Mouse (Mus musculus): Measurements from ENCODE around the gene Trpm2. TPM values are rescaled to one million over a fixed set of nuclear protein-coding genes. Genes with fewer than 3 reads are reported as not detected.

Gene Trpm2
- polyA plus RNA-seq, 1 experiment: 0.17 TPM

DNA sequence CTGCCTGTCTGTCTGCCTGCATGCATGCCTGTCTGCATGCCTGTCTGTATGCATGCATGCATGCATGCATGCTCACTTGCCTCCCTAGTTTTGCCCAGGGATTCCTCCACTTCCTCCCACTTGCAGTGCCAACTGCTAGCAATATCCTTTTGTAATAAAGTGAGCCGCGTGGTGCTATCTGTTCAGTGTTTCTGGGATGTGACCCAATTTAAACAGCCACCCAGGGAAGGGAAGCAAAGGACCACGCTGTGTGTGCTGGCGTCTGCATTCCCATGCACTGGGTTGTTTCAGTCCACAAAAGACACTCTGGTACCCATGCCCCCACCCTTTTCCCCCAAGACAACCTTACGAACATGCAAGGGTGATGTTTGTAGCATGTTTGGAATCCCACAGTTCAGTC is 49.4 kb downstream of the Trpm2 start:
- Histone ChIP-seq H3K4me3 (ENCODE audit: control insufficient read depth, low read depth, low read length) (no peak overlapping the region), H3K27ac (ENCODE audit: control insufficient read depth, insufficient read depth, low read depth, low read length) (no peak overlapping the region), H3K4me1 (ENCODE audit: control insufficient read depth, insufficient read depth, low read length) (peaks cover 2% of the 10 kb centered on the region; the same call in 1 of the 2 replicates), H3K36me3 (ENCODE audit: control insufficient read depth, insufficient read depth, low read length) (no peaks in the 10 kb centered on the region), H3K27me3 (ENCODE audit: control insufficient read depth, insufficient read depth, low read length) (no peaks in the 10 kb centered on the region)
- TF ChIP-seq CTCF (IDR thresholded peaks at IDR 0.05; ENCODE audit: control insufficient read depth, insufficient read depth, insufficient replicate concordance, low read depth, low read length): no peak
- no peak for TF ChIP-seq POLR2A (IDR thresholded peaks at IDR 0.05; ENCODE audit: control insufficient read depth, low read depth, low read length)

DNA sequence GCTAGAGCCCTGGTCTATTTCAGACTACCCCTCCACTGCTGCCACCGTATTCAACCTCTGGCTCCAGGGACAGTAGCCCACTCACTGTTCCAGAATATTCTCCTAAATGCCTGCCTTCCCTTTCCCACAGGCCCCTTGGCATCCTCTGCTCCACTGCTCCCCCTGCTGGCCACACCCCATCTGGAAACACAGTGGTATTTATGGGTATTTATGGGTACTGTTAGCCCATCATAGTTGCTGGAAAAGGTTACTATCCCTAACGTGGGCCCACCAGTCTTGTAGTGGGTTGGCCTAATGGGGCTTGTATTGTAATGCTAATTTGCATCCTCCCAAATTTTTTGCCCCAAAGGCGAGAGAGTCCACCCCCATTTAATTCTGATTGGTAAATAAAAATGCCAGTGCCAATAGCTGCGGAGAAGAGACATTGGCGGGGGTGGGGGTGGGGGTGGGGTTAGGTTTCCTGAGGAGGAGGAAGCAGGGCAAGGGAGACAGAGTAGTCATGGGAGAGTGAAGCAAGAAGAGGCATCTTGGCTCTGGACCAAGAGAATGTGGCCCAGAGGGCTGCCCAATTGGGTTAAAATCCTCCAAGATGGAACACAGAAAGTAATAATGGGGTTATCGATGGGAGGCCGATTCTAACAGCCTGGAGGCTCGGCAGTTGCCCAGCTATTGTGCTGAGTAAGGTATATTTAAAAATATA is 53.6 kb downstream of the Trpm2 start:
- no peaks in the 10 kb centered on the region for H3K27me3 ChIP-seq (ENCODE audit: control insufficient read depth, insufficient read depth, low read length)
- TF ChIP-seq CTCF (IDR thresholded peaks at IDR 0.05; ENCODE audit: control insufficient read depth, insufficient read depth, insufficient replicate concordance, low read depth, low read length) (peak; percentile 79; the same call in 1 of the 2 replicates), POLR2A (IDR thresholded peaks at IDR 0.05; ENCODE audit: control insufficient read depth, low read depth, low read length) (no peak)
- no peaks in the 10 kb centered on the region for H3K4me1 ChIP-seq (ENCODE audit: control insufficient read depth, insufficient read depth, low read length)
- H3K36me3 ChIP-seq (ENCODE audit: control insufficient read depth, insufficient read depth, low read length): no peaks in the 10 kb centered on the region
- no peak overlapping the region for H3K4me3 ChIP-seq (ENCODE audit: control insufficient read depth, low read depth, low read length)
- H3K27ac ChIP-seq (ENCODE audit: control insufficient read depth, insufficient read depth, low read depth, low read length): no peak overlapping the region

DNA sequence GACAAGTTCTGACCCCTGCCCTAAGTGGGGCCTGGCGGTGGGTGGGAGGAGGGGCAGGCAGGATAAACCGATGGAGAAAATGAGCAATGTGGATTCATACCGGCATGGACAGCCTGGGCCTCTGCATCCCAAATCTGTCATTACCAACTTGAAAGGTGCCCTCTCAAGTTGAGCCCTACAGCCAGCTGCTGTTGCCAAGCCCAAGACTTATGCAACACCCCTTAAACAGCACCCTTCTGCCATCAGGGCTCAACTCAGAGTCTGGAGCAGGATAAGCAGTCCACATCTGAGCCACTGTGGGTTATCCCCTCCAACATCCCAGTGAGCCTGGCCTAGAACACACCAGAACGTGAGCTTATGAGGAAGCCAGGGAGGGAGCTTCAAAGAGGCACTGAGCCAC is 57.1 kb downstream of the Trpm2 start:
- H3K4me1 ChIP-seq (ENCODE audit: control insufficient read depth, insufficient read depth, low read length): no peaks in the 10 kb centered on the region
- no peak overlapping the region for H3K4me3 ChIP-seq (ENCODE audit: control insufficient read depth, low read depth, low read length)
- H3K27me3 ChIP-seq (ENCODE audit: control insufficient read depth, insufficient read depth, low read length): no peaks in the 10 kb centered on the region
- H3K27ac ChIP-seq (ENCODE audit: control insufficient read depth, insufficient read depth, low read depth, low read length): no peak overlapping the region
- H3K36me3 ChIP-seq (ENCODE audit: control insufficient read depth, insufficient read depth, low read length): no peaks in the 10 kb centered on the region
- TF ChIP-seq POLR2A (IDR thresholded peaks at IDR 0.05; ENCODE audit: control insufficient read depth, low read depth, low read length): no peak
- TF ChIP-seq CTCF (IDR thresholded peaks at IDR 0.05; ENCODE audit: control insufficient read depth, insufficient read depth, insufficient replicate concordance, low read depth, low read length): no peak

DNA sequence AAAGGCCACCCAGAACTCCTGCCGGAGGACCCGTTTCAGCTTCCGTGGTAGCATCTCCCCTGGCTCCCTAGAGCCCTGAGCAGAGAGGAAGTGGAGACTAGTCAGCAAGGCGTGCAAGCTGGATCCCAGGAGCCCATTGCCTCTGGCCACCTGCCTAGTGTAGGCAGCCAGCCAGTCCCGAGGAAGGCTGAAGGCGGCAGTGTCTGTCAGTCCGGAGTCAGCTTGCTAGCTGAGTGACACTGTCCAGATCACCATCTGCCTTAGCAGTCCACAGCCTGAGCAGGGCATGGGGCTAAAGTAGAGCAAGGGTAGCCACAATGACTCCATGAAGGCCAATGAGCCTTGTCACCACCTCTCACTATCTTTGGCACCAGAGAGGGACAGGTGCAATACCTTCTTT is 57.8 kb downstream of the Trpm2 start:
- no peak for TF ChIP-seq CTCF (IDR thresholded peaks at IDR 0.05; ENCODE audit: control insufficient read depth, insufficient read depth, insufficient replicate concordance, low read depth, low read length)
- no peak for TF ChIP-seq POLR2A (IDR thresholded peaks at IDR 0.05; ENCODE audit: control insufficient read depth, low read depth, low read length)
- Histone ChIP-seq H3K36me3 (ENCODE audit: control insufficient read depth, insufficient read depth, low read length) (no peaks in the 10 kb centered on the region), H3K27ac (ENCODE audit: control insufficient read depth, insufficient read depth, low read depth, low read length) (no peak overlapping the region), H3K27me3 (ENCODE audit: control insufficient read depth, insufficient read depth, low read length) (no peaks in the 10 kb centered on the region), H3K4me1 (ENCODE audit: control insufficient read depth, insufficient read depth, low read length) (no peaks in the 10 kb centered on the region), H3K4me3 (ENCODE audit: control insufficient read depth, low read depth, low read length) (no peak overlapping the region)

DNA sequence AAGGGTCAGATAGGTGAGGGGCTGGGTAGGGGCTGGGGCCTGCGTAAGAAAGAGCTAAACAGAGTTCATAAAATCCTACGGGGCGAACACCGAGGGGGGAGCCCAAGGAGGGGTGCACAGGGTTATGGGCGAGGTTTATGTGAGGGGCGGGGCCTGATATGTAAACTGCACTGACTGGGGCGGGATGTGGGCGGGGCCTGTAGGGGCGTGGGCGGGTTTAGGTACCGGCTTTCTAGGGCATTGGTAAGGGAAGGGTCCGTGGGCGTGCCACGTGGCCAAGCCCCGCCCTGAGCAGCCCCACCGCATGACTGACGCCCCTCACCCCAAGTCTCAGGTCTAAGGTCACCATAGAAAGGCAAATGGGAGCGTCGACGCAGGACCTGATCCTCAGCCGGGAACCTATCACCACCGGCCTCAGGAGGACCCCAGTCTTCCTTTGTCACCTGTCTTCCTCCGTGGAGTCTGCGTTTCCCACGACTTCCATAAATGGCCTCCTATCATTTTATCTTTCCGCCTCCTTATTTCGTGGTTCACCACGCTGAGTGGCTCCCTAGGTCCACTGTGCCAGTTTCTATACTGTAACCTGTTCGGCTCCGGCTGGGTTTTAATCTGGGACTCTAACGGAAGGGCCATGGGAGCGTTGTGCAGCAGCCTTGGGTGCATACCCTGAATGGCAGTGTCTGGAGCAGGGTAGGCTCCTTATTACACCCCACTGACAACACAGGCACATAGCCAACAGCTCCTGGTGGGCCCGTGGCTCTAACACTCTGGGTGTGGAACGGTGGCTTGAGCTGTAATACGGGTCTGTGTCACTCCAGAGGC is 67.3 kb downstream of the Trpm2 start:
- H3K36me3 ChIP-seq (ENCODE audit: control insufficient read depth, insufficient read depth, low read length): no peaks in the 10 kb centered on the region

DNA sequence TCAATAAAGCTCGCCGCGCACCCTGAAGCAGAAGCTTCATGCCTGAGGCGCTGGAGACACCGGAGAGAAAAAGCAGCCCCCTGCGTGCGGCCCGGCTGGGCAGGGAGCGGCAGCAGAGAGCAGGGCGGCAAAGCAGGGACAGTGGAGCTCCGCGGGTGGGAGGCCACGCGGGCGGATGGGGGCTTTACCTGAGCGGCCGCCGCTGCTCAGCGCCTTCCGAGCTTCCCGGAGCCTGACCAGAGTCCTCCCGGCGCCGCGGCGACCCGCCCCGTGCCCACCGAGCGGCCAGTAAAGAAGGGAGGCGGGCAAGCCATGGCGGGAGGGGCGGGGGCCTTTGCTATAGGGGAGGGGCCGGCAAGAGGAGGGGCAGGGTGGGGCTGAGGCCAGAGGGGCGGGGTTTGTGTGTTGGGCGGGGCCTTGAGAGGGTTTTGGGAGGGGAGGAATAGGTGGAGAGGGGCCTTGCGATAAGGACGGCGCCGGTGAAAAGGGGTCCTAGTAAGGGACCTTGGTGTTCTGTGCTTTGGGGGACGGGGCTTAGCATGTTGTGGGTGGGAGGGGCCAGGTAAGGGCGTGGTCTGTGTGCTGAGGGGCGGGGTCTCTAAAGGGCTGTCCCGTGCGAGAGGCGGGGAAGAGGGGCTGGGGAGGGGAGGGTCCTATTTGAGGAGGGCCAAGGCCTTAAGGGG is 68.0 kb downstream of the Trpm2 start, which contains the start of gene Lrrc3:
Gene Lrrc3, minus strand, starts transcription at position 326 of the 683 bp plus-strand sequence.
- H3K27ac ChIP-seq (ENCODE audit: control insufficient read depth, insufficient read depth, low read depth, low read length): no peak within 1 kb of the TSS
- peak within 1 kb of the TSS; percentile 60 for H3K4me3 ChIP-seq (ENCODE audit: control insufficient read depth, low read depth, low read length)
- H3K4me1 ChIP-seq (ENCODE audit: control insufficient read depth, insufficient read depth, low read length): peaks cover 11% of the 10 kb centered on the region
- TF ChIP-seq CTCF (IDR thresholded peaks at IDR 0.05; ENCODE audit: control insufficient read depth, insufficient read depth, insufficient replicate concordance, low read depth, low read length) (no peak), POLR2A (IDR thresholded peaks at IDR 0.05; ENCODE audit: control insufficient read depth, low read depth, low read length) (no peak)
- no peaks in the 10 kb centered on the region for H3K27me3 ChIP-seq (ENCODE audit: control insufficient read depth, insufficient read depth, low read length)
- no peaks in the 10 kb centered on the region for H3K36me3 ChIP-seq (ENCODE audit: control insufficient read depth, insufficient read depth, low read length)

More for the DNA sequence above, 67.3 kb downstream of the Trpm2 start:
- Histone ChIP-seq H3K4me1 (ENCODE audit: control insufficient read depth, insufficient read depth, low read length) (peaks cover 11% of the 10 kb centered on the region), H3K27me3 (ENCODE audit: control insufficient read depth, insufficient read depth, low read length) (no peaks in the 10 kb centered on the region), H3K4me3 (ENCODE audit: control insufficient read depth, low read depth, low read length) (peak overlapping the region; percentile 55), H3K27ac (ENCODE audit: control insufficient read depth, insufficient read depth, low read depth, low read length) (no peak overlapping the region)
- TF ChIP-seq CTCF (IDR thresholded peaks at IDR 0.05; ENCODE audit: control insufficient read depth, insufficient read depth, insufficient replicate concordance, low read depth, low read length): no peak
- no peak for TF ChIP-seq POLR2A (IDR thresholded peaks at IDR 0.05; ENCODE audit: control insufficient read depth, low read depth, low read length)

DNA sequence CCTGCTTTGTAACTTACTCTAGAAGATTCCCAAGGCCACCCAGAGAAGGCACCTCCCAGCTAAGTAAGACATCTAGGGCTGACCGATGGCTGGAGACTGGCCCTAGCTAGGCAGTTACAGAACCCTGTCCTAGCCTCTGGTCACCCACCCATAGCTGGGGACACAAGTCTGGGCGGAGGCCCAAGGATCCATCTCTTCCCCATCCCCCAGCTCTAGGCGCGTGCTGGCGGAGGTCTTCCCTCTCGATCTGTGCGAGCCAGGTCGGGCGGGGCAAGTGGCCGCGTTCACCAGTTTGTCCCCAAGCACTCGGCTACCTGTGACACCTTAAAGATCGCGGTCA is 68.5 kb downstream of the Trpm2 start:
- Histone ChIP-seq H3K27me3 (ENCODE audit: control insufficient read depth, insufficient read depth, low read length) (no peaks in the 10 kb centered on the region), H3K4me1 (ENCODE audit: control insufficient read depth, insufficient read depth, low read length) (peaks cover 11% of the 10 kb centered on the region), H3K4me3 (ENCODE audit: control insufficient read depth, low read depth, low read length) (peak overlapping the region; percentile 60), H3K36me3 (ENCODE audit: control insufficient read depth, insufficient read depth, low read length) (no peaks in the 10 kb centered on the region), H3K27ac (ENCODE audit: control insufficient read depth, insufficient read depth, low read depth, low read length) (no peak overlapping the region)
- TF ChIP-seq CTCF (IDR thresholded peaks at IDR 0.05; ENCODE audit: control insufficient read depth, insufficient read depth, insufficient replicate concordance, low read depth, low read length): no peak
- no peak for TF ChIP-seq POLR2A (IDR thresholded peaks at IDR 0.05; ENCODE audit: control insufficient read depth, low read depth, low read length)

Data from testis, adult 2 months (tissue).